Mouse (Mus musculus) spleen, adult 2 months (tissue): ENCODE results near the gene Tsacc.

Experiments
- CTCF ChIP-seq: fragments of 200-500 bp; IDR thresholded peaks from 2 replicates; pipeline ENCODE4 v1.5.1; 2011; ENCODE audit warnings: mild to moderate bottlenecking, inconsistent platforms; ENCODE audit not compliant: insufficient read depth, insufficient read length, insufficient replicate concordance; ENCODE audit errors: extremely low read depth
- POLR2A ChIP-seq: fragments of 200-500 bp; IDR thresholded peaks from 2 replicates; pipeline ENCODE4 v1.6.1; 2011; ENCODE audit warnings: low read depth, low read length, inconsistent platforms

GRCm38 (mm10) chr3:88297321-88297851, 587 bp upstream of the Tsacc start:
- TF ChIP-seq CTCF (no peak), POLR2A (no peak)
